Mouse (Mus musculus) splenic B cell, adult 2 months (primary cell): Measurements from ENCODE around the gene Tdpoz1.
"Not testable (repeated sequence)": the region's sequence is repeated elsewhere in the genome, so short reads cannot be mapped to it uniquely, and the experiment has no call there.

Experiments used
- DNase-seq: peaks from one replicate; pipeline ENCODE4 v3.0.0-alpha.2; 2011; ENCODE audit warnings: low read depth, low spot score
- H3K27me3 ChIP-seq: 2 replicates; pipeline ENCODE4 v1.6.1; 2012; ENCODE audit warnings: mild to moderate bottlenecking, low read length, moderate library complexity, mixed read lengths; ENCODE audit not compliant: control insufficient read depth, poor library complexity, insufficient read depth, severe bottlenecking
- H3K36me3 ChIP-seq: 2 replicates; pipeline ENCODE4 v1.6.1; 2012; ENCODE audit warnings: mild to moderate bottlenecking, low read length, moderate library complexity, mixed read lengths; ENCODE audit not compliant: control insufficient read depth, poor library complexity, insufficient read depth, severe bottlenecking

Tdpoz1 gene

DNA sequence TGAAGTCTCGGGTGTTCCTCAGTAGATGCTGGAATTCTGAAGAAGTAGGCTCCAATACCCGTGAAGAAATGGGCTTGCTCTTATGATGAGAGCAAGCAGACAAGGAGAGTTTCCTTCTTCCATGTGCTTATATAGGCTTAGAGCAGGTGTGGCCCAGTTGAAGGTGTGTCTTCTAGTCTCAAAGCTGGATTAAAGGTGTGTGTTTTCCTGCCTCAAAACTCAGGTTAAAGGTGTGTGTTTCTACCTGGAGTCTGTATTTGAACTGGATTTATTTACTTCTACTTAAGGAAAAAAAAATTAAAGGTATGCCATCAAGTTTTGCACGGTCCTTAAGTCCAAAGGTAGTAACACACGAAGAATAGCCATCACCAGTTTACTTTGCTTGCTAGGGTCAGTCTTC, at the start of gene Tdpoz1:
Tdpoz1 (minus strand) TSS at position 101 of the 400 bp plus-strand sequence.
- H3K36me3 ChIP-seq, DNase-seq, H3K27me3 ChIP-seq: not testable (repeated sequence)

DNA sequence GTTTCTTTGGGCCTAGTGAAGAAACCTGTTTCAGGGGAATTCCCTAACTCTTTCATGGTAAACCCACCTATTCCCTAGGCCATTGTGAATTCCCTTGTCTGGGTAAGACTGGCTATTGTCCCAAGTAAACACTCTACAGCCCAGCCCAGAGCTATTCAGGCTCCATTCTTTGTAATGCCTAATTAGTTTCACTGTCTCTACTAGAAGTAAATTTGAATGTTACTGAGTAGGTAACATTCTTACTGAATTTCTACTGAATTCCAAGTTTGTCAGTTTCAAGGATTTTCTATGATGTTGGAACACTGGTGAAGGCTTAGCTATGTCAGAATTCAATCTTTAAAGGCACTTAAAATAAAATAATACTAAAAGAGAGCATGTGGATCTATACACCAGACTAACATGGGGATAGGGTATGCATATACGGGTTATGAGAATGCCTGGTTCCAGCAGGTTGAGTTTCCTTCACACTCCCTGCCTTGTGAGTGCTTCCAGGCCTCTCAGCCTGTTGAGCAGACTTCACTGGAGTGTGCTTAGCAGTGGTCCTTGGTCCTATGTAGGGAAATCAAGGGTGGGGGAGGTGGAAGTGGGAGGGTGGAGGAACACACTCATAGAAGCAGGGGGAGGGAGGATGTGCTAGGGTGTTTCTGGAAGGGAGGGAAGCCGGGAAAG, 33.0 kb upstream of the Tdpoz1 start:
- not testable (repeated sequence) for H3K27me3 ChIP-seq, DNase-seq, H3K36me3 ChIP-seq

DNA sequence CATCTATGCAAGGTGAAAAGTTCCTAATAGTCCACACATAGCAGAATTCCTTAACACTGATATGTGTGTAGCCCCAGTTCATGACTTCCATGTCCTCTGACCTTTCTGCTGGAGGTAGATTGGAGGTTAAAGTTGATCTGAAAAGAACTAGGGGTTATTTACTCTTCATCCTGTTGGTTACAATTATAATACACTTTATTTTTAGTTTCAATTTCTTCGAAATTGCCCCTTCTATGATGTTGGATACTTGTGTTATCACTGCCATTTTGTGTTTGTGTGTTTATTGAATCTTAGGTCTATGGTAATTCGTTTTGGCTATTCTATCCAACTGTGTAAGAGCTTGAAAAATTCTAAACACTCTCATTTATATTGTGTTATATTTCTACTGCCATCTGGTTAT, 16.9 kb upstream of the Tdpoz1 start, which contains the start of gene Gm37596:
Gm37596 (minus strand) TSS at position 101 of the 400 bp plus-strand sequence.
- H3K27me3 ChIP-seq, DNase-seq, H3K36me3 ChIP-seq: not testable (repeated sequence)

DNA sequence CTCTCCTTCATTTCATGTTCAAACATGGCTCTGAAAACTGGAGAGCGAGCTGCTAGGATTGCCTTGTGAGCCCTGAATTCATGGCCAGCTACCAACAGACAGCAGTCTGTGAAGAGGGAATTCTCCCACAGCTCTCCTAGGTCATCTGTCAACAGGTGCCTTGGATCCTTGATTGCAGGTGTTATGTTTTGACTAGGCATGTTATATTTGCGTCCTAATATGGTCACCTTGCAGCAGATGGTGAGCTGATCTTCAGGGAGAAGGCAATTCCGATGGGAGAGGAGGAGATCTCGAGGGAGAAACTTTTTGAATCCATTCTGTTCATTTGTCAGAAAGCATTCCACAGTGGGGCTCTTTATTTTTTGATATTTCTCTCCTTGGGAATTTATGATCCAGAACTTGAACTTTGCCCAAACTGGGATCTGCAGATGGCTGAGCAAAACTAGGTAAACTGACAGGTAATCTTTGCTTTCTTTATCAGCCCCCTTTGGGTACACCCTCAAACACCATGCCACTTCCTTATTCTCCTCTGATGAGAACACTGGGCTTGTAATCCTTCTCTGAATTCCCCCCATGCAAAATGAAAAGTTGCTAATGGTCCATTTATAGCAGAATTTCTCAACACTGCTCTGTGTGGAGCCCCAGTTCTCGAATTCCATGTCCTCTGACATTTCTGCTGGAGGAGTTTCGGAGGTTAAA, 5.2 kb downstream of the Tdpoz1 start:
- not testable (repeated sequence) for H3K27me3 ChIP-seq, H3K36me3 ChIP-seq, DNase-seq

DNA sequence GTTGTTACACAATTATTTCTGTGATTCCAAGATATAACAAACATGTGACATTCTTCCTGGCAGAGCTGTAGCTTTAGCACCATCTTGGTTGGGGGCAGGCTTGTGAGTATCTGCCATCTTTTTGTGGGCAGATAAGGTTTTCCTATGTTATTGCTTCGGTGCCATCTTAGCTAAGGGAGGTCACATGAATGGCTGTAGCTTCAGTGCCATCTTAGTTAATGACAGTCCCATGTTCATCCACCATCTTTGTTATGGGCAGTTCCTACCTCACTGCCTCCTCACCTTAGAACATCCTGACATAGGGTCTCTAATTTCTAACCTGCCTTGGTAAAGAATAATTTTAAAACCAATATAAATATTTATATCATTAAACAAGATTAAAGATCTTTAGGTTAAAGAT, 21.9 kb downstream of the Tdpoz1 start:
- DNase-seq = no peak
- H3K36me3 ChIP-seq = no peaks in the 10 kb centered on the region
- H3K27me3 ChIP-seq = no peaks in the 10 kb centered on the region

DNA sequence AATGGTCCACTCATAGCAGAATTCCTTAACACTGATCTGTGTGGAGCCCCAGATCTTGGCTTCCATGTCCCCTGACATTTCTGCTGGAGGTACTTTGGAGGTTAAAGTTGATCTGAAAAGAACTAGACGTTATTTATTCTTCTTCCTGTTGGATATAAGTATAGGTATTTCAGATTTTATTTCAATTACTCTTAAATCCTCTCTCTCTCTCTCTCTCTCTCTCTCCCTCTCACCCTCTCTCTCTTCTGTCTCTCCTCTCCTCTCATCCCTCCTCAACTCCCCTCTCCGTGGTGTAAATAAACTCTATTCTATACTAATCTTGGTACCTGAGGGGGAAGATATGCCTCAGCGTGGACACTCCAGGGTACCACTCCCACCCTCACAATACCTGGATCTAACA, 23.5 kb downstream of the Tdpoz1 start, which contains the start of gene Tdpoz2:
Tdpoz2 (minus strand) TSS at position 101 of the 400 bp plus-strand sequence.
- Histone ChIP-seq H3K27me3 (no peaks in the 10 kb centered on the region), H3K36me3 (no peaks in the 10 kb centered on the region)
- DNase-seq = no peak

DNA sequence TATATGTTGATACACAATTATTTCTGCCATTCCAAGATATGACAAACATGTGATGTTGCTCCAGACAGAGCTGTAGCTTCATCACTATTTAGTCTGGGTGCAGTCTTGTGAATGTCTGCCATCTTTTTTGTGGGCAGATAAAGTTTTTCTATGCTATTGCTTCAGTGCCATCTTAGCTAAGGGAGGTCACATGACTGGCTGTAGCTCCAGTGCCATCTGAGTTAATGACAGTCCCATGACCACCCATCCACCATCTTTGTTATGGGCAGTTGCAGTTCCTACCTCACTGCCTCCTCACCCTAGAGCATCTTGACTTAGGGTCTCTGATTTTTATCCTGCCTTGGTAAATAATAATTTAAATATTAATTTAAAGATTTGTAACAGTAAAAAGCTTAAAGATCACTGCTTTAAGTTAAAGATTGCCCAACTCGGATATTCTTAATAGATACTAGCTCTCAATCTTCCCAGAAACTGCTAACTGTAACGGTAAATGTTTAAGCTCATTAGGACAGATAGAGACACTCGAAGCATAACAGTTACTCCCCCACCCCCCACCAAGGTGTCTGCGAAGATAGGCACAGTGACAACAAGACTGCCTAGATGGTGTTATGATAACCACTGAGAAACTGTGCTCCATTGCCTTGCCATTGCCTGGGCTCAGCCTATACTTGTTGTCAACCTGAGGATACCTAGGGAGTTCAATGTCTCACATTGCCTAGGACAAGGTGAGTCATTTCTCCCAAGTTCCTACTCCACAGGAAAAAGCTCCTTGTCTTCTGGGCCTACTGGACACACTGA, 45.0 kb downstream of the Tdpoz1 start:
- not testable (repeated sequence) for DNase-seq, H3K27me3 ChIP-seq, H3K36me3 ChIP-seq
